Mouse (Mus musculus): ENCODE data around the gene Ttll1. TPM values are rescaled to one million over a fixed set of nuclear protein-coding genes. Genes with fewer than 3 reads are reported as not detected.
A peak's percentile ranks its signal among the peaks of the same experiment; 100 is the strongest.

Ttll1 gene
- polyA plus RNA-seq (2012; rRNA removed) = 15.1 and 23.2 TPM in 2 replicates

- peak; percentile 79 for DNase-seq (ENCODE audit: low spot score)
Measured at GRCm38 (mm10) chr15:83510805-83511405, at the start of gene Ttll1. Gene Ttll1 (minus strand): TSS chr15:83510893.

DNA sequence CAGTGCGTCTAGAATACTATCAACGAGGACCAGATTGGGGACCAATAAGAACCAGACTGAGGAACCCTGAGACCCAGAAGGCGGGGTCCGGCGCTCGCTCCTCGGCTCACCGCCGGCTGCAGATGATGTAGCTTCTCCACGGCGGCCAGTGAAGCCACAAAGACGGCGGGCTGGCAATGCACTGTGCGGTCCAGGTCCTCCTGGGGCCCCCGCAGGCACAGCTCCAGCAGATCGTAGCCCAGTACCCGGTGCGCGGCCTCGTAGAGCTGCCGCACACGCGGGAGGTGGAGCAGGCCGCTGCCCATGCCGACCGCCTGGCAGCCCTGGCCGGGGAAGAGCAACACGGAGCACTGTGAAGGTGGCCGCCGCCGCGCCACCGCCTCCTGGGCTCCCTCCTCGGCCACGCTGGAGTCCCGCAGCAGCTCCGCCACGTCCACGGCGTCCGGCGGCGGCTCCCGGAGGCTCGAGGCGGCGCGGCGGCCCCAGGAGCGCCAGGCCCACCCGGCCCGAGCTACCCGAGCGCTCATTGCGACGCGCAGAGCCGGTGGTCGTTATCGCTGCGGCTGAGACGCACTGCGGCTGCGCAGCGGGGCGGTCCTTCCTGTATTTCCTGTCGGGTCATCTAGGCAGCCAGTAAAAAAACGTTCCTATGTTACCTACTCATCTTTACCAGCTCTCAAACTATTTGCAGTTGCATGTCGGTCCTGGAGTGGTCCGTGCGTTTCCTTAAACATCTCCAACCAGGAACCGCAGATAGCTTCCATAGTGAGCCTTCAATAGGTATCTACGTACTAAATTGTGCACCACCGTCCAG, 44.7 kb upstream of the Ttll1 start:
- DNase-seq (ENCODE audit: low spot score) = peak; percentile 79

DNA sequence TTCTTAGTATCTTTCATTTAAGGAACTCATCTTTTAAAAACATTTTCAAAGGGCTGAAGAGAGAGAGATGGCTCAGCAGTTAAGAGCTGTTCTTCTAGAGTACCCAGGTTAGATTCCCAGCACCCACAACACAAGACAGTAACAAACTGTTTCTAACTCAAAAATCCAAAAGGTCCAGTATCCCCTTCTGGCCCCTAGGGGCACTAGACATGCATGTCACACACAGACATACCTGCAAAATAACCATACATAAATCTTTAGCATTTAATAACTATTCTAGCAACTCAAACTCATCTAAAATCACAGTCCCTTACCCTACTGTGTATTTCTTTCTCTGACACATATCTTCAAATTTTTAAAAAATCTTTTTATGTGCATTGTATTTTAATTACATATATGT, 43.1 kb upstream of the Ttll1 start:
- DNase-seq (ENCODE audit: low spot score) = no peak

DNA sequence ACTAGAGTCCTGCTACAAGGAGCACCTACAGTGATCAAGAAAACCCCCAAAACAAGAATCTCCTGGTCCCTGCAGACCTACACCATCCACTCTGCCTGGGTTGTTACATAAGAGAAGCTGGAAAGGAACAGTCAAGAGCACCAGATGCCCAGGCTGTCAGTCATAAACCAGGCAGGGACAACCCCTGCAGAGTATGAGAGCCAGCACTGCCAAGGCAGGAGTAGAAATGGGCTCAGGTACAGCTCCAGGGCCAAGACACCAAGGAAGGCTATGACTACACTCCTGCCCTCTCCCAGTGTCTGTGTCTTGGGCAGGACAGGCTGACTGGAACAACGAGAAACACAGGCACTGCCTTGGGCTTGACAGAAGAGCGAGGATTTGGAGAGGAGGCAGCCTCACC, 39.4 kb upstream of the Ttll1 start:
- no peak for DNase-seq (ENCODE audit: low spot score)

- DNase-seq (ENCODE audit: low spot score) = no peak
Measured at GRCm38 (mm10) chr15:83547144-83547543, 36.5 kb upstream of the Ttll1 start.

GRCm38 (mm10) chr15:83546029-83546428, 35.3 kb upstream of the Ttll1 start:
- no peak for DNase-seq (ENCODE audit: low spot score)

- DNase-seq (ENCODE audit: low spot score) = no peak
Measured at GRCm38 (mm10) chr15:83541647-83542287, 31.1 kb upstream of the Ttll1 start.

GRCm38 (mm10) chr15:83539905-83540304, 29.2 kb upstream of the Ttll1 start:
- no peak for DNase-seq (ENCODE audit: low spot score)

DNA sequence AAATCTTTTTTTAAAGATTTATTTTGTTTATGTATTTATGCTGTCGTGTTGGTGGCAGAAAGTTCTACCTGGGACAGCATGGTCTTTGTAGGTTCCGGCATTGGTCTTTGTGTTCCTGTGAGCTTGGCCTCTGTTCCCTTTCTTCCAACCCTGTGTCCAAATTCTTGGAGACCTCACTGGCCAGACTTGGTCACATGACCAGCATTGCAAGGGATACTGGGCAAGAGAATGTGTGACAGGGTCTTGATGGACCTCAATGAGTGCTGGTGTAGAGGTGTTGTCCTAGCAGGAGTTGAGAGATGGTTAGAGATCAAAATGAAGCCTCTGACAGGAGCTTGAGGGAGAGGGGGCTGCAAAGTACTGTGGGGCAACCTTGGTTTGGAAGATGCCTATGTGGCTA, 28.2 kb upstream of the Ttll1 start:
- no peak for DNase-seq (ENCODE audit: low spot score)

DNA sequence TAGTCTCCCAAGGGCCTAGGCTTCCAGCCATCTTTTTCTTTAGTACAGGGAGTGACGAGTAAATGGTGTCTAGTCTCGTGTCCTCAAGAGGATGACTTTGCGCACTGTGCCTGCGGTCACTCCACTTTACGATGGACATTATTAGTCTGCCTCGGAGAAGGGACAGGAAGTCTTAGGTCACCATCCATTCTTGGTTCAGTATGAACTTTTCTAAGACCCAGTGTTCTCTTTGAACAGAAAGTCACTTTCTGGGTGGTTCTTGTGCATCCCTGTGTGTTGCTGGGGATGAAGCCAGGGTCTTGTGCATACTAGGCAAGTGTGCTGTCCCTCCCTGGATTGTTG, 25.2 kb upstream of the Ttll1 start:
- no peak for DNase-seq (ENCODE audit: low spot score)

DNA sequence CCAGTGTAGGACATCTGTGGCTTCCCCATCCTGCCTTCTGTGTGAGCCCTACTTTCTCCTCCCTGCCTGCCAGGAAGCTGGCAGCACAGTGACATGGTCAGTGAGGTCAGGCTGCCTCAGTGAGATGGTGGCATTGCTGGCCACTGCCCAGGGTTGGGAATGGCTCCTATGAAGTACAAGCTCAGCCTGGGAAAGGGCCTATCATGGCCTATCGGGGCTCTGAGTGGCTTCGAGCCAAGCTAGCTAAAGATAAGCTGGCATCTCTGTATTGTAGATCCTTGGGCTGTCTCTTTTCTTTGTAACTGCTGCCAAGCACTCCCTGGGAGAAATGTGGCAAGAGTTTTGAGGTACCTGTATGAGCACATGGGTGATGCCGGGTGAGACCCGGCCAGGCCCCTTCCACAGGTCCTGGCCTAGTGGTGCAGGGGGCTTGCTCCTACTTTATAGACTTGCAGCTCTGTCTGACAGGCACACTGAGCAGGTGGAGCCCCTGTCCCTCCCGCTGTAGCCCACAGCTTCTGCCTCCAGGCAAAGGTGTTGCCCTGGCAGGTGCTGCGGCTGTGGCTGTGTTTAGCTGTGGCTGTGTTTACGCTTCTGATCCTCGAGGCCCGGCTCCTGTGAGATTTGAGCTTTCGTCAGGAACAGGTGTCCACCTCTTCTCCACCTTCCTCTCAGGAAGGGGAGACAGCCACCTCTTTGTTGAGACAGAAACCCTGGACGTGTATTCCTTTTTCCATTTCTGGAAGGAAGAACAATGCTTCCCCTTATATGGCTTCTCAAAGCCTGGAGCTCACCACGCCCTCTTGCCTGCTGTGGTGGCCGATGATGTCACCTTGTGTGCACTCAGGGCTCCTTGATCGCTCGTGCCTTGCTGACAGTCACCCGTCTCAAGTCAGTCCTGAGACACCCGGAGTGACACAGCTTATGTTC, 24.5 kb upstream of the Ttll1 start:
- DNase-seq (ENCODE audit: low spot score) = no peak

DNA sequence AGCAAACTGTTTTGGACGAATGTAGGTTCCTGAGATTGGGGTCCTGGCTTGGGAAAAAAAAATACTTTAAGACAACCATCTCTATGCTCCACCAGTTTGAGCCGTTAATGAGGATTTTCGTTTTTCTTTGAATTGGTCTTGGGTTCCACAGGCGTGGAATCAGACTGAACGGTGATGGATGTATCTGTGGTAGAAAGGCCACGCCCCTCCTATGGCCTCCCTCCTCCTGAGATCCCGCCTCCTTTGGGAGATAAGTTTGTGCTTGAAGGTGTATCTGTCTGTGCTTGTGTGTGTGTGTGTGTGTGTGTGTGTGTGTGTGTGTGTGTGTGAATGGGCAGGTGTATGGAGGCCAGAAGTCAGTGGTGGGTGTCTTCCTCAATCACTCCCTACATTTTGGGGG, 21.9 kb upstream of the Ttll1 start:
- no peak for DNase-seq (ENCODE audit: low spot score)

DNA sequence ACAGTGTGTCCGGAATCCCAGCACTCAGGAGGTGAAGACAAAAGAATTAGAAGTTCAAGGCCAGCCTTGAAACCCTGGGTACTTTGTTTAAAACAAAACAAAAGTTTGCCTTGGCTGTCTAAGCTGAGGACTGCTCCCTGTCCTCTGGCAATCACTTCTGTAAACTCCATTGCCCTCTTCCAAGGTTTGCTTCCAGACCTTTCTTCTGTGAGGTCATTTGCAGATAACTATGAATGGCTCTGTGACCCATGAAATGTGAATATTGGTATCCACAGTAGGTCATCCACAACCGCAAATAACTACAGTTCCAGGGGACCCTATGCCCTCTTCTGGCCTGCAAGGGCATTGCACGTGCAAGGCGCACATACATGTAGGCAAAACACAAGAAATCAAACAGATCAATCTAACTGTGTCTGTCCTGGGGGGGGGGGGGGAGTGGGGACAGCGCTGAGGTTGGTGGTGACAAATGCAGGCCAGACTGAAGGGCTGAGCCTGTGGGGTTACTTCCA, 21.3 kb upstream of the Ttll1 start:
- DNase-seq (ENCODE audit: low spot score) = no peak

- DNase-seq (ENCODE audit: low spot score) = no peak
Measured at GRCm38 (mm10) chr15:83530688-83531087, 20.0 kb upstream of the Ttll1 start.

DNA sequence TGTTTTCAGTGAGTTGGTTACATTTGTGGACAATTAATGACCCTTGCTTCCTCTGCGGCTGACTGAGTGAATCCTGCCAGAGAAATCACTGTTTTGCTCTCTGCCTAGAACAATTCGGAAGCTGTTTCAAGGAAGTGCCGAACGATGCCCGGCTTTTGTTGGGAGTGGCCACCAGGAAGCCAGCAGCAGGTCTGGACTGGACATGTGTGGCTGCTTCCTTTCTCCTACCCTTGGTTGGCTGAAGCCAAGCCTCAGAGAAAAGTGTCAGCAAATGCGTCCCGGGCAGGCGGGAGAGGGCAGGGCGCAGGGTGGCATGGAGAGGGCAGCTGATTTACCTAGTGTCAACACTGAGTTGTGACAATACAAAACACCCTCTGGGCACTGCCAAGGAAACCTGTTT, 19.5 kb upstream of the Ttll1 start:
- DNase-seq (ENCODE audit: low spot score) = peak; percentile 49

DNA sequence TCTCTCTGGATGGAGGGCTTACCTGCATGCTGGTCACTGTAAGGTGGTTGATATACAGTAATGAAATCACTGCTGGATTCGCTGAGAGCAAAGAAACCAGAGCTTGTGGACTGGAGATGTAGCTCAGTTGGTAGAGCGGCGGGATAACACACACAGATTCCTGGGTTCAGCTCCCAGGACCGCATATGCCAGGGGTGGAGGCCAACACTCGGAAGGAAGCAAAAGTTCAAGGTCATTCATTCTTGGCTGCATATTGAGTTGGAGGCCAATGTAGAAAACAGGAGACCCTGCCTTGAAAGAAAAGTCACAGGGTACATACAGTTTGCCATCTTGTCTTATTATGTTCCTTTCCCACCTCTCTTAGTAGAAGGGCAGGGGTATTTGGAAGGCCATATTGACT, 19.1 kb upstream of the Ttll1 start:
- no peak for DNase-seq (ENCODE audit: low spot score)

GRCm38 (mm10) chr15:83528892-83529291, 18.2 kb upstream of the Ttll1 start:
- no peak for DNase-seq (ENCODE audit: low spot score)

- no peak for DNase-seq (ENCODE audit: low spot score)
Measured at GRCm38 (mm10) chr15:83527747-83528146, 17.1 kb upstream of the Ttll1 start.

DNA sequence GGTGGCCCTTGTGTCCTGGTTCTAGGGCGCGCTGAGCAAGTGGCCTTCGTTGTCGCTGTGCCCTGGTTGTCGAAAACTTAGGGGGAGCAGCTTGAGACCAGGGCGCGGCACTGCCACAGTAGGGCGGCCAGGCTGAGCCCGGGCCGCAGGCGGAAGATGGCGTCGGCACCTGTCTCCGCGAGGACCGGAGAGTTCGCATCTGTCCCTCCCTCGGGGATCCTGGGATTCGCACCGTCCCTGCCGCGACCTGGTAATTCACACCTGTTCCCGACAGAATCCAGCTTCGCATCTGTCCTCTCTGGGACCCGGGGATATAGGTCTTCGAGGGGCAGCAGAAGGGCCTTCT, 16.4 kb upstream of the Ttll1 start:
- DNase-seq (ENCODE audit: low spot score) = no peak

GRCm38 (mm10) chr15:83526424-83527091, 15.9 kb upstream of the Ttll1 start, which contains the start of gene Bik:
Gene Bik (plus strand): TSS chr15:83526862.
- DNase-seq (ENCODE audit: low spot score) = peak; percentile 70

DNA sequence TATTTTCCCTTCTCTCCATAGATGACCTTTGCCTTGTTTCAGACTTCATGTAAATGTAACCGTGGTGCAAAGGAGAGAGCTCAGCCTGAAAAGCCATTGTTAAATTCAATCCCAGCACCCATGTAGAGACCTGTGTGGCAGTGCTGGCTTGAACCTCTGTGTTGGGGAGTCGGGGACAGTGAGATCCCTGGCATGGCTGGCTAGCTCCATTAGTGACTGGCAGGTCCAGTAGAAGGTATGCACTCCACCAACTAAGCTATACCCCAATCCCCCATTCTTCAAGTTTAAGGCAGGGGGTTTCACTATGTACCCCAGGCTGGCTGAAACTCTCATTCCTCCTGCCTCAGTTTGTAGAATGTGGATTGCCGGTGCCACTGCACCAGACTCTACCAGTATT, 13.6 kb upstream of the Ttll1 start:
- DNase-seq (ENCODE audit: low spot score) = no peak
